Mouse (Mus musculus) T-helper 1 cell (primary cell): Measurements from ENCODE around the gene Prkag2.

Experiments
- in situ Hi-C: fragments of 300-600 bp; cut with MboI, MseI; formaldehyde crosslinking; loops from one replicate; pipeline ENCODE4 v1.15.1; 2025; ENCODE audit warnings: high pct_unique_total_duplicates

Prkag2 gene

GRCm38 (mm10) chr5:25001391-25001794 lies 99.0 kb downstream of the Prkag2 start:
- in situ Hi-C loops = no loop called here

GRCm38 (mm10) chr5:24999351-24999750 lies 101.1 kb downstream of the Prkag2 start:
- in situ Hi-C loops = no loop called here

GRCm38 (mm10) chr5:24995576-24996100 lies 104.8 kb downstream of the Prkag2 start:
- in situ Hi-C loops = no loop called here

- in situ Hi-C loops = no loop called here
Observed at GRCm38 (mm10) chr5:24993190-24993589, 107.3 kb downstream of the Prkag2 start.

- in situ Hi-C loops = no loop called here
Observed at GRCm38 (mm10) chr5:24991575-24991974, 108.9 kb downstream of the Prkag2 start.

- in situ Hi-C loops = no loop called here
Observed at GRCm38 (mm10) chr5:24990460-24990859, 110.0 kb downstream of the Prkag2 start.

GRCm38 (mm10) chr5:24989683-24990082 lies 110.8 kb downstream of the Prkag2 start:
- in situ Hi-C loops = no loop called here

GRCm38 (mm10) chr5:24986956-24987355 lies 113.5 kb downstream of the Prkag2 start:
- in situ Hi-C loops = no loop called here

GRCm38 (mm10) chr5:24986204-24986940 lies 114.1 kb downstream of the Prkag2 start:
- in situ Hi-C loops = no loop called here

GRCm38 (mm10) chr5:24985434-24986176 lies 114.8 kb downstream of the Prkag2 start:
- in situ Hi-C loops = no loop called here

GRCm38 (mm10) chr5:24984157-24984556 lies 116.3 kb downstream of the Prkag2 start:
- in situ Hi-C loops = no loop called here

- in situ Hi-C loops = no loop called here
Observed at GRCm38 (mm10) chr5:24983539-24983938, 116.9 kb downstream of the Prkag2 start.

- in situ Hi-C loops = no loop called here
Observed at GRCm38 (mm10) chr5:24982258-24982657, 118.2 kb downstream of the Prkag2 start.

- in situ Hi-C loops = no loop called here
Observed at GRCm38 (mm10) chr5:24981765-24982164, 118.7 kb downstream of the Prkag2 start.

- in situ Hi-C loops = no loop called here
Observed at GRCm38 (mm10) chr5:24979968-24980345, 120.5 kb downstream of the Prkag2 start.

GRCm38 (mm10) chr5:24979312-24979967 lies 121.0 kb downstream of the Prkag2 start:
- in situ Hi-C loops = no loop called here

- in situ Hi-C loops = no loop called here
Observed at GRCm38 (mm10) chr5:24976907-24977306, 123.5 kb downstream of the Prkag2 start.

GRCm38 (mm10) chr5:24976236-24976635 lies 124.2 kb downstream of the Prkag2 start:
- in situ Hi-C loops = no loop called here

GRCm38 (mm10) chr5:24975100-24975499 lies 125.3 kb downstream of the Prkag2 start:
- in situ Hi-C loops = no loop called here

GRCm38 (mm10) chr5:24973672-24974225 lies 126.7 kb downstream of the Prkag2 start:
- in situ Hi-C loops = no loop called here

- in situ Hi-C loops = no loop called here
Observed at GRCm38 (mm10) chr5:24973228-24973627, 127.2 kb downstream of the Prkag2 start.
